Mouse (Mus musculus) kidney, adult 2 months (tissue): Measurements from ENCODE around the gene Gm37240.

Experiments
- CTCF ChIP-seq: fragments of 200-500 bp; conservative IDR thresholded peaks from 2 replicates; pipeline ENCODE4 v1.5.1; 2011; ENCODE audit warnings: low read depth, mild to moderate bottlenecking, control low read depth, low read length, moderate library complexity, mixed read lengths; ENCODE audit not compliant: insufficient read depth, insufficient read length
- POLR2A ChIP-seq: fragments of 200-500 bp; IDR thresholded peaks from one replicate; pipeline ENCODE4 v1.6.1; 2011; ENCODE audit warnings: low read depth, low read length, control low read depth

DNA sequence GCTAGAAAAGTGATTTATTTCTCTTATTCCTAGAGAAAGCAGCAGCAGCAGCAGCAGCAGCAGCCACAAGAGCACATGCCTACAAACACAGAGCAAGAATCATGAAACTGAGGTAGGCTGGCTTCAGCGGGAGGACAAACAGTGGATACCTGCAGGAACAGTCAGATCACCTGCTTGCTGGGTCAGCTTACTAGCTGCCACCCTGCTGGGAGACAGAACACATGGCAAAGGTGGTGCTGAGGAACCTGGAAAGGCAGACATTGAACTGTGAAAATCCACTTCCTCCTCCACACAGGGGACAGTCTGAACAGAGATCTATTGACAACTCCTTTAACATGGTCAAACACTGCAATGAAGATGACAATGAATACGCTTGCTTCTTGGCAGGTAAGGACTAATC lies 1358.3 kb downstream of the Gm37240 start:
- no peak for TF ChIP-seq POLR2A
- no peak for TF ChIP-seq CTCF
